Mouse (Mus musculus): ENCODE results near the gene Olfr115.

Gene Olfr115

GRCm38 (mm10) chr17:37627009-37627408, at the start of gene Olfr115, which contains the start of gene Olfr116:
Olfr115 (minus strand) TSS chr17:37627109.
Olfr116 (minus strand) TSS chr17:37627199.
- DNase-seq (ENCODE audit: low spot score in 2 of 2): no peak

GRCm38 (mm10) chr17:37666688-37667087, 39.8 kb upstream of the Olfr115 start, which contains the start of gene Olfr118:
Olfr118 (plus strand) TSS chr17:37666988.
- no peak for DNase-seq (ENCODE audit: low spot score in 2 of 2)

GRCm38 (mm10) chr17:37663682-37664081, 36.8 kb upstream of the Olfr115 start, which contains the start of gene Olfr117:
Olfr117 (minus strand) TSS chr17:37663782.
- DNase-seq (ENCODE audit: low spot score in 2 of 2): no peak

GRCm38 (mm10) chr17:37592643-37593042, 34.3 kb downstream of the Olfr115 start, which contains the start of gene Olfr114:
Olfr114 (minus strand) TSS chr17:37592743.
- no peak for DNase-seq (ENCODE audit: low spot score in 2 of 2)

- no peak for DNase-seq (ENCODE audit: low spot score in 2 of 2)
These were observed 49.3 kb downstream of the Olfr115 start, which contains the start of gene Olfr113 for GRCm38 (mm10) chr17:37577563-37577962. Olfr113 (minus strand) TSS chr17:37577663.

GRCm38 (mm10) chr17:37569351-37569750, 57.6 kb downstream of the Olfr115 start, which contains the start of gene Olfr112:
Olfr112 (minus strand) TSS chr17:37569451.
- no peak for DNase-seq (ENCODE audit: low spot score in 2 of 2)
